Mouse (Mus musculus): Measurements from ENCODE around the gene Nolc1. TPM values are rescaled to one million over a fixed set of nuclear protein-coding genes. Genes with fewer than 3 reads are reported as not detected.
A peak's percentile ranks its signal among the peaks of the same experiment; 100 is the strongest.

Nolc1 gene
- total RNA-seq, 2 experiments from 2014 or later, result 12.7 to 31.9 TPM

DNA sequence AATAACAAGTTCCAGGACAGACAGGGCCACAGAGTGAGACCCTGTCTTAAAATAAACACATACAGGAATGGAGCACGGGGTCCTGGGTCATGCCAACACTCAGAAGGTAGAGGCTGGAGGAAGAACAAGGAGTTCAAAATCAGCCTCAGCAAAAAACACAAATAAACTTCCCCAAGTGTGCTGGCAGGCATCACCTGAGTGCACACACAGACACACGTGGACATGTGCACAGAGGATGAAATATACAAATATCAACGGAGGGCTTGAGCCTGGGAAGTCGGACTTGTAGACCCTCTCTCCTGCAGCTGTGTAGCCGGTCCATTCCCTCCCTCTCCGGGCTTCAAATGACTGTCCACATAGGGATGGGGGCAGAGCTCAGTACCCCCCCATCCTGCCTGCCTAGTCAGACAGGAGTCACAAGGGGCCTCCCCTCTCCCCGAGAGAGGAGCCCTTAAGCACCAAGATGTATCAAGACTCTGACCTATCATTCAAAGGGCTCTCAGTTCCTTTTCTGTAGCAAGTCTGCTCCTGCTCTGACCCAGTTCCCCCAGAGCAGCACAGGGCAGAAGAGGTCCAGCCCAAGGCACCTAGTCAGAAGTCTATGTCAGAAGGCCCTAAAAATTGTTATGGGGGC lies 34.2 kb upstream of the Nolc1 start:
- ATAC-seq (replicated peaks; ENCODE audit: low FRiP score, poor library complexity, severe bottlenecking), result no peak

DNA sequence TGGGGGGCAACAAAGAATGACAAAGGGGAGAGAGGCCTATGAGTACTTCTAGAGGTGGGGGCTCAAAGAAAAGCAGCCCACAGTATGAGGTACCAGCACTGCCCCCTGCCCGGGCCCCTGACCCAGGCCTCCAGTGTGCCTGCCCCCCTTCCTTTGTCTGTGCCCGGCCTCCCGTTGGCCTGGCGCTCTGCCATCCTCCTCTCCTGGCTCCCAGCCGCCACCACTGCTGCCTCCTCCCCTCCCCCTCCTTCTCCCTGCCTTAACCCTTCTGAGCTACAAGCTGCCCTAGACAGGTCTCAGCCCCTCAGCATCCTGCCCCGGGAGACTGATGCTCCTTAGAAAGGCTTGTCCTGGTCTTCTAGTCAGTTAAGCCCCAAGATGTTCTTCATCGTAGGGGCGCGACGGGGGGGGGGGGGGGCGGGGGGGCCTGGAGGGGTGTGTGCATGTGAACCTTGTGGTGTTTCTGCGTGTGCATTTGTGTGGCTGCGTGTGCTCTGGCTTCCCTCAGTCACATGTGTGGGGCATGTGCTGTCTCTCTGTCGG lies 33.7 kb upstream of the Nolc1 start:
- no peak for ATAC-seq (replicated peaks; ENCODE audit: low FRiP score, poor library complexity, severe bottlenecking)

DNA sequence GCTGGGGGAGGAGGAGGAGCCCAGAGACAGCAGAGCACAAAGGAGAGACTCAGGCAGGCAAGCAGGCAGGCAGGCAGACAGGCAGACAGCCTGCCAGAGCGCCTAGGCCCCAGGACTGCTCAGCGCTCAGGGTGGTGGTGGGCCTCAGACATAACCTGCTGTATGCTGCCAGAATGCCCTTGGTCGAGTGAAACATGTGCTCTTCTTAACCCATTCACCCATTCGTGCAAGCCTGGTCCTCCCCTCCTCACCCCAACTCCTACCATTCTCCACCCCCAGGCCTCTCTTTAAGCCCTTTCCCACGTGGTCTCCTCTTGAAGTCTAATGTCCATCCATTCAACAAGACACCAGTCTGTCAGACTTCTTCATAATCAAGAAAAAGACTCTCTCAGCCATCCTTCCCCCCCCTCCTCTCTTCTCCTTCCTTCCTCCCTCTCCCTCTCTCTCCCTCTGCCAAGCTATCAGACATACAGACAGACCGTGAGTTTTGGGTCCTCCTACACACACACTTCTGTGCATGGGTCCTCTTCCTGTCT lies 33.1 kb upstream of the Nolc1 start:
- no peak for ATAC-seq (replicated peaks; ENCODE audit: low FRiP score, poor library complexity, severe bottlenecking)

DNA sequence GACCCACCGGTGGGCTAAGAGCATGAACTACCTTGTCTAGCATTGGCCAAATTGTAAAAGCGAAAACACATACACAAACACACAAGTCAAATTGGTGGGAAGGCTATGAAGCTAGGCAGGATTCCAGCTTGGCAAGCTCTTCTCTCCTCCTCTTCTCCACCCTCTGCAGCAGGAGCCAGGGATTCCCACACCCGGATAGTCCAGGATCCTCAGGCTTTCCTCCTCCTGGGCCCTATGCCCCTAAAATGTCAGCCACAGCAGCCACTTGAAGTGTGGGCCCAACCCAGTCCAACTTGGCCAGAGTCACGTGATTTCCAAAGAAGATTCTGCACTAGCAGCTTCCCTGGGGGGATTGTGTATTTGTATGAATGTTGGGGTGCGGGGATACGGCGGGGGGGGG lies 32.3 kb upstream of the Nolc1 start:
- no peak for ATAC-seq (replicated peaks; ENCODE audit: low FRiP score, poor library complexity, severe bottlenecking)

DNA sequence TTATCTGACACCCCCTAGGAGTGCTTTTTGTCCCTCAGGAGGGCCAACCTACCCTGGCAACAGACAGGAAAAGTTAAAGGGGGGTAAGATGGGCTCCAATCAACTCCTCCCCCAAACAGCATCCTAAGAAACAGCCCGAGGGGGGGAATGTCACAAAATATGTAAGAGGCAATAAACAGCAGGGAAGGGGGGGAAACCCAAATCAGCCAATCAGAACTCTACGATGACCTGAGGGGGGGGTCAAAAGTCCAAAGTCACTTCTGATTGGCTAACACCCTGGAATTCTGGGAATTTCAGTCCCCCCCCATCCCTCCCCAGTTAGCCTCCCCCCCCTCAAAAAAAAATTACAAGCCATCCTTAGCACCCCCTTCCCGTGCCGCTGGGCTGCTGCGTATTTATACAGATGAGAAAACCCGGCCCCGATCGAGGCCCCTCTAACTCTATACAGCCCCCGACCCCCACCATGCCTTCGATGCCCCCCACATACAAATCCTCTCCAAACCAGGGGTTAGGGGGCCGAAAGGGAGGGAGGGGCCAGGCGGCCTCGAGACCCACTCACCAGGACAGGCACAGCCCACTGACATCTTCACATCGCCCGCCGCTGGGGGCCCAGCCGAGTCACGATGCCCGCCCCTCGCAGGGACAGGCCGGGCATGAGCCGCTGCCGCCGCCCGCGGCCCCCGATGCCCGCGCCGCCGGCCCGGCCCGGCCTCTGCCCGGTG lies 31.2 kb upstream of the Nolc1 start, which contains the start of gene Pprc1:
Gene Pprc1 (plus strand): TSS at position 616 of the 722 bp plus-strand sequence.
- ATAC-seq (replicated peaks; ENCODE audit: low FRiP score, poor library complexity, severe bottlenecking), result 0 out of 2 replicates have a peak, but pooled peaks have one; percentile 1

DNA sequence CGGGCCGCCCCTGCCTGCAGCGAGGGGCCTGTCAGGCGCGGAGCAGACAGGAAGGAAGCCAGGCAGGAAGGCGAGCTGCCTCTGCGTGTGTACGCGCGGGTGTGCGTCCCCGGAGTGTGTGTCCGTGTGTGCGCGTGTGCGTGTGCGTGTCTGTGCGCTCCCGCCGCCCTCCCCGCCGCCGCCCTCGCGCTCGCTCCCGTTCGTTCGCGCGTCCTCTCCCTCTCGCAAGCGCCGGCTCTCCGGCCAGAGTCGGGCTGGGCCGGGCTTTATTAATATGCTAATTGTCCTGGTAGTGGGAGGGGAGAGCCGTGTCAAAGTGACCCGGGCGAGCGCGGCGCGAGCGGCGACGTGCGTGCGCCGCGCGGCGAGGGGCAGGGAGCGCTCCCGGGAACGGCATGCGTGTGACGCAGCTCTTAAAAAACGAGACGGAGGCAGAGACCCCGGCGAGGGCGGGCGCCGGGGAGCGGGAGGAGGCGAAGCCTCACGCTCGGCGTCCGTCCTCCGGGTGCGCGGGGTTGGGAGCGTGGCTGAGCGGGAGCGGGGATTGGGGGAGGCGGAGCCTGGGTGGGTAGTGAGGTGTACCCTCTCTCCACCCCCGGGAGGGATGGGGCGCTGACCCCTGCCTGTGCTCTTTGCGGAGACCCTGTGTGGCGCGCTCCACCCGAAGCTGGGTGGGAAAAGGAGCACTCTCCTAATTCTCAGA lies 30.5 kb upstream of the Nolc1 start, which contains the start of gene Ldb1:
Gene Ldb1 (minus strand): TSS at position 222 of the 703 bp plus-strand sequence.
- ATAC-seq (replicated peaks; ENCODE audit: low FRiP score, poor library complexity, severe bottlenecking), result 0 out of 2 replicates have a peak, but pooled peaks have one; percentile 24

DNA sequence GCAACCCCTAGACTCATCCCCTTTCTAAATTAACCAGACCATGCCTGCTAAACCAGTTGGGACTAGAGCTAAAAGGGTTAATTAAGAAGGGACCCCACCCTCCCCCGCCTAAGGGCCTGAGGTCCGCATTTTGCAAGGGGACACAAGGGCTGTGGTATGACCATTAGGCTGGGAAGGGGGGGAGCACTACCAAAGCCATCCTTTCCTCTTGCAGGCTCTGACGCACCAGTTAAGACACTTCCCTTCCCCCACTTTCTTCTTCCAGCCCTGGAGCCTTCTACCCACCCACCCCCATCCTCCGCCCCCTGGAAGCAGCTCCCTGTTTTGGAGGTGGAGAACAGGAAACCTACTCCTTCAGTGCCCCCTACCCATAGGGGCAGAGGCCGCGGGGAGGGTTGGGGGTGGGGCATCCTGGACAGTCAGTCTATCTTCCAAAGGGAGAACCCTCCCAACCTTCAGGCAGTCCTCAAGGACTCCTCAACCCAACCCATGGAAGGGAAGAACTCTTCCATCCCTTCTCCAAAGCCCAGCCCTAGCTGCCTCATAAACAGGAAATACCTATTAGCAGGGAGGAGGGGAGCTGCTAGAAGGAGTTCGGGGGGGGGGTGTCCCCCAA lies 29.9 kb upstream of the Nolc1 start:
- no peak for ATAC-seq (replicated peaks; ENCODE audit: low FRiP score, poor library complexity, severe bottlenecking)

DNA sequence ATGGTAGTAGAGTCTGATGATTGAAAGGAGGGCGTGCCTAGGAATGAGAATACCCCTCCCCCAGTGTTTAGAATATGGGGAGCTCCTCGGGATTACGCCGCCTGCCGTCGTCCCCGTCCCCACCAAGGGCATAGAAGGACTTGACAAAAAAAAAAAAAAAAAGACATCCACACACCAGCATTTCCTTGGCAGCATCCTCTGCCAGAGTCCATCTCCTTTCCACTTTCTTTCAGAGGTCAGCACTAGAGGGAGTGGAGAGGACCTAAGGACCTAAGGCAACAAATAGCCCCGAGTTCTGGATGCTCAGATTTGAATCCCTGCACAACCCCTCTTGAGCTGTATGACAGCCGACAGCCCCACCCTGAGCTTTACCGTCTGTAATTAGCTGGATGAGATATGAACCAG lies 29.0 kb upstream of the Nolc1 start:
- no peak for ATAC-seq (replicated peaks; ENCODE audit: low FRiP score, poor library complexity, severe bottlenecking)

DNA sequence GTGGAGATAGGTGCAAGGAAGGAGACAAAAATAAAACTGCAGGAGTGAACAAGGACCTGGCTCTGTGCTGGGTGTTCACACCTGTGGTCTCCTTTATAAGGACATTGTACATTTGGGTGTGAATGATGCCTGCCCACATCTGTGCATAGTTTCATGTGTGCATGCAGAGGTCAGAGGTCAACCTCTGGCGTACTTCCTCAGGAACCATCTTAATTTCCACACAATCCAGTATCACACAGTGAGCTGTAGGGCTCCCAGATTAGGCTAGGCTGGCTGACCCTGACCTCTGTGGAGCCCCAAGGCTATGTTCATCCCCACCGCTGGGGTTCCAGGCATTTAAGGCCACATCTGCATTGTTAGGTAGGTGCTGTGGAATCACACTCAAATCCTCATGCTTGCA lies 28.2 kb upstream of the Nolc1 start:
- ATAC-seq (replicated peaks; ENCODE audit: low FRiP score, poor library complexity, severe bottlenecking), result no peak

DNA sequence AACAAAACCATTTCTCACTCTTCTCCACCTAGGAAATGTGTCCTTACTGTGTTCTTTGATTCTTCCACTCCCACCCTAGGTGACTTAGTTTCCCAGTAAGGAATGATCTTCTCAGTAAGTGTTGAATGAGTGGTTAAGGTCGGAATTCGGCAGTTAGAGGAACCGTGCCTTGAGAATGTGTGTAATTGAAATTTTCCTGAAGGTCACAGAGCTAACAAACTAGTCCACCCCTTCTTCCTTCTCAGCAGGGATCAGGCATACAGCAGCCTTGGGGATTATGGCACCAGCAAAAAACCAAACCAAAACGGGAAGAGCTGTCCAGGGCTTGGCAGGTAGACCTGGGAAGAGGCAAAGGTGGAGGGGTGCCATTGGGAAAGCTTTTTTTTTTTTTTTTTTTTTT lies 26.5 kb upstream of the Nolc1 start:
- ATAC-seq (replicated peaks; ENCODE audit: low FRiP score, poor library complexity, severe bottlenecking), result no peak

DNA sequence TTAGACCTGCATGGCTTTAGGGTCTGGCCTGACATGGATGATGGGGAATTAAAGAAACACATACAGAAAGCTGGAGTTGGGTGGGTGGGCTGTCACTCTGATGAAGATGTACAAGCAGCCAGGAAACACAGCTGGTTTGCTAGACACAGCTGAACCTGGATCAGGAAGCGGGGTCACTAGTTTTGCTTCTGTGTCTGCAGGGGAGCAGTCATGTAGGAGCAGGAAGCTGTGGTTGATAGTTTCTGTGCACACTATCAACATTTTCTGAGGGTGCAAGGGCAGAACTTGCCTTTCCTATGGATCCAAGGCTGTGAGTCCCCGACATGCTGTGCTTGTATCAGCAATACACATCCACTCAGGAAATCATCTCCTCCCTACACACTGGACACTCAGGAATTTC lies 25.2 kb upstream of the Nolc1 start:
- no peak for ATAC-seq (replicated peaks; ENCODE audit: low FRiP score, poor library complexity, severe bottlenecking)

DNA sequence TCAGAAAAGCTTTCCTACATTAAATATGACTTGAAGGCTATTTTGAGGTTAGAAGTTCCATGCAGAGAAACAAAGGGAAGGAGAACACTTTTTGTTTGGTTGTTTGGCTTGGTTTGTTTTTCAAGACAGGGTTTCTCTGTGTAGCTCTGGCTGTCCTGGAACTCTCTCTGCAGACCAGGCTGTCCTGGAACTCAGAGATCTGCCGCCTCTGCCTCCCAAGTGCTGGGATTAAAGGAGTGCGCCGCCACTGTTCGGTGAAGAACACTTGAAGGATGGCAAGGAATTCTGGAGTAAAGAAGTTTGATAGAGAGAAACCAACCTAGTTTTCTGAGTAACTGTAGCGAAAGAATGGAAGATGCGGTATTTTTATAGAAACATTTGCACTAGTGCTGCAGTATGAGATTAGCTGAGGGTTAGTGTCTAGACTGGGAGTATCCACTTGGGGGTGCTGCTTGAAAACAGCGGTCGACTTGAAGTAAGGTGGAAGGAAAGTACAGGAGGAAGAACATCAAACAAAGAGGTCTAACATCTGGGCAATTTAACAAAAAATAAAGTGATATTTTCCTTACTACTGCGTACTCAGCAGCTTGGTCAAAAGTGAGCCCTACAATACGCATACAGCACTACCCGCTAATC lies 19.8 kb upstream of the Nolc1 start:
- ATAC-seq (replicated peaks; ENCODE audit: low FRiP score, poor library complexity, severe bottlenecking), result peak; percentile 84

DNA sequence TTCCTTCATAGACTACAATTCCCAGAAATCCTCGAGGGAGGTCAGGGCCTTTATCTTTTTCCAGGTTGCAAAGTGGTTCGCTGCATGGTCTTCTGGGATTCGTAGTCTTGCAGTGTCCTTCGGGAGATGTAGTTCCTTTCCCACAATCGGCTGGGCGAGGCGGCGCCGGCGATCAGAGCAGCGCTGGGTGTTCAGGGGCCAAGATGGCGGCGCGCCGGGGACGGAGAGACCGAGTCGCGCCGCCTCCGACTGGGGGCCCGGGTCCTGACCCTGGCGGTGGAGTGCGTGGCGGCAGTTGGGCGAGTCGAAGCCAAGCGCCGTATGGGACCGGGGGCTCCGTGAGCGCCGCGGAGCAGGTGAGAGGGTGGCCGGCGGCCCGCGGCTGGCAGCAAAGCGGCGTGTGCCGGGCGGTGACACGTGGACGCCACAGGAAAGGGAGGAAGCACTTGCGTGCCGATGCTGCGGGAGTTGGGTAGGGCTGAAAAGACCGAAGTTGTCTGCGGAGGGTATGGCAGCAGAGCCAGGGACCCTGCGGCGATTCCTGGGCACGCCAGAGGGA lies 19.2 kb upstream of the Nolc1 start:
- peak; percentile 96 for ATAC-seq (replicated peaks; ENCODE audit: low FRiP score, poor library complexity, severe bottlenecking)

DNA sequence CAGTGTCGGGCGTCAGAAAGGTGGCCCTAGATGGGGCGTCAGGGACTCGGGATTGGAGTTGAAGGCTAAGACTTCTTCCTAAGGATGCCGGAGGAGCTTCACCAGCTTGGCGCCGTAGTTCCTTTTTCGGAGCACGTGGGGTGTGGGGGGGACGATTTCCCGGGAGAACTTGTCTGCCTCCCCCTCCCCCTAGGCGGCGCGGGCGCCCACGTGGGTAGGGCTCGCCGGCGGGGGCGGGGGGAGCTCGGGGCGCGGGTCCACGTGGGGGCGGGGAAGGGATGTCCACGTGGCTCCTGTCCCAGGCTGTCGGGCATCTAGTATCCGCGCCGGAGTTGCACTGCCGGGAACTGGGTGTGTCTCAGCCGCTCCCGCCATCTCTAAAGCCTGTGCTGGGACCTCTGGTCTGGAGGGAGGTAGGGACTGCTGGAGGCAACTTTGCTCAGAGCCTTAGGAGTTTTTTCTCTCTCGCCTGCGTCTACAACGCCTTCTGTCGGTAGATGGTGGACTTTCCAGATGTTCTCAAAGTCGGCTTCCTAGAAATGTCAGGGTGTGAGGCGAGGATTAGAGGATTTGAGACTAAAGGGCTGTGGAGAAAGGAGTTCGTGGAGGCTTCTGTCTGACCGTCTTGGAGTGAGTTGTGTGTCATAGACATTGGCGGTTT lies 18.6 kb upstream of the Nolc1 start:
- peak; percentile 46 for ATAC-seq (replicated peaks; ENCODE audit: low FRiP score, poor library complexity, severe bottlenecking)

DNA sequence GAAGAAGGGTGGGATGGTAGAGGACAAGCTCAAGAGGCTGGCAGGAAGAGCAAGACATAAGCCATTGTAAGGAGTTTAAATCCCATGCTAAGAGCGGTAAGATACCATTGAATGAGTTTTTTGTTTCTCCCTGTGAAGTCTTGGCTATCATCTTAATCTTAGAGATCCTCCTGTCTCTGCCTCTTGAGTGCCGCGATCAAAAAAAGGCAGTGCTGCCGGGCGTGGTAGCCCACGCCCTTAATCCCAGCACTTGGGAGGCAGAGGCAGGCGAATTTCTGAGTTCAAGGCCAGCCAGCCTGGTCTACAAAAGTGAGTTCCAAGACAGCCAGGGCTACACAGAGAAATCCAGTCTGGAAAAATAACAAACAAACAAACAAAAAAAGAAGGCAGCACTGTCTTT lies 17.2 kb upstream of the Nolc1 start:
- ATAC-seq (replicated peaks; ENCODE audit: low FRiP score, poor library complexity, severe bottlenecking), result no peak

DNA sequence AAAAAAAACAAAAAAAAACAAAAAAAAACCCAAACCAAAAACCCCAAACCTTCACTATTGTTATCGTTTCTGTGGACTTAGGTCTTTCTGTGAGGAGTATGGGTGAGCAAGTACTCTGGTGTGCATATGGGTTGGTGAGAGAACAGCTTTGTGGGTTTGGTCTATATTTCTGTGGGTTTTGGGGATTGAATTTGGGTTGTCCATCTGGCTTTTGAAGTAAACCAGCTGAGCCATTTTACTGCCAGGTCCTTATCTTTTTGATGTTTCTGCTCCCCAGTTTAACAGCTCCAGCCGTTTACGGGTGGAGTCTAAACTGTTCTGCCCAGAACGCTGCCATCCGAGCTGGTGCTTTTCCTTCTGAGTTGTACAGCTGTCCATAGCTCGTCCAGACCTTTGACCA lies 14.8 kb upstream of the Nolc1 start:
- ATAC-seq (replicated peaks; ENCODE audit: low FRiP score, poor library complexity, severe bottlenecking), result peak; percentile 48

DNA sequence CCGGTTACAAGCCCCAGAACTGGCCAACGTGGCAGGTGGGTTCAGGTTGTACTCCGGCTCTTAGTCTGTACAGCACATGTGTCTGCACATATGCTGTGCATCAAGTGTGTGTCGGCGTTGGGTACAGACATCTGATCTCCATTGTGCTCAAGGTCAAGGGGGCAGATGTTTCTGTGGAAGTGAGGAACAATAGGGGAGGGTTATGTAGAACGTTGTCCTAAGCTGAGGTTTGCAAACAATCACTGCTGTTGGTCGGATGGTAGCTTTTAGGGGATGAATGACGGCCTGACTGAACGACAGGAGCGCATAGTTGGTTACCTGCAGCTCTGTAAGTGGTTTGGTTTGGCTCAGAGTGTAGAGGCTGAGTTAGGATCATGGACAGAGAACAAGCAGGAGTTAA lies 7.6 kb upstream of the Nolc1 start:
- no peak for ATAC-seq (replicated peaks; ENCODE audit: low FRiP score, poor library complexity, severe bottlenecking)

DNA sequence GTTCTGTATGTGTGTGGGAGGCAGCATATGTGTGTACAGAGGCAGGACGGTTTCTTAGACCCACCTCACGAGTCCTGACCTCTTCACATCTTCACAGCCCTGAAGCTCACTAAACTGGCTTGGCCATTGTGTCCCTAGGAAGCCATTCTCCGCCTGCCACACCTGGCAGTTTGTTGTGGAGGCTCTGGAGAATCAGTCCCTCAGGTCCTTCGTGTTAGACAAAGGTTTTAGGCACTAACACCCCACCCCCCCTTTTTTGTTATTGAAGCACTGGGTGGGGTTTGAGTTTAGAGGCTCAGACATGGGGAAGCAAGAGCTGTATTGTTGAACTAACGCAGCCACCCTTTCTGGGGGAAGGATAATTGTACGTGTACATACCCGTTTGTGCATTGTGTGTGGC lies 2.4 kb upstream of the Nolc1 start:
- ATAC-seq (replicated peaks; ENCODE audit: low FRiP score, poor library complexity, severe bottlenecking), result no peak

DNA sequence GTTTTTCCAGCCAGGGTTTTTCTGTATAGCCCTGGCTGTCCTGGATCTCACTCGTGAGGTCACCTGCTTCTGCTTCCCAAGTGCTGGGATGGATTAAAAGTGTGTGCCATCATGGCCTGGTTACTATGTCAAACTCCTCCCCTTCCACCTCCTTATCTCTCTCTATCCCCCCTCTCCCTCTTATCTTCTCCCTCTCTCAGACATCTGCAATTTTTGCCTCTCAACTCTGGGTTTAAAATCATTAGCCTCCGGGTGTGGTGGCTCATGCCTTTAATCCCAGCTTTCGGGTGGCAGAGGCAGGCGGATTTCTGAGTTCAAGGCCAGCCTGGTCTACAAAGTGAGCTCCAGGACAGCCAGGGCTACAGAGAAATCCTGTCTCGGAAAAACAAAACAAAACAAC lies 1.4 kb upstream of the Nolc1 start:
- ATAC-seq (replicated peaks; ENCODE audit: low FRiP score, poor library complexity, severe bottlenecking), result 0 out of 2 replicates have a peak, but pooled peaks have one; percentile 29

Measured in erythroblast, adult 5-6 weeks (primary cell).